Mouse (Mus musculus) T-cell, adult 2 months (primary cell): ENCODE measurements around the gene Adam19.
A peak's percentile ranks its signal among the peaks of the same experiment; 100 is the strongest.
"Not testable (repeated sequence)": the region's sequence is repeated elsewhere in the genome, so short reads cannot be mapped to it uniquely, and the experiment has no call there.

Experiments used
- DNase-seq: peaks from one replicate; pipeline ENCODE4 v3.0.0; 2022; ENCODE audit warnings: low spot score

Adam19 gene

GRCm38 (mm10) chr11:46131022-46131986 lies 75.5 kb downstream of the Adam19 start:
- DNase-seq, result no peak

GRCm38 (mm10) chr11:46134899-46135298 lies 79.1 kb downstream of the Adam19 start:
- DNase-seq, result no peak

GRCm38 (mm10) chr11:46143342-46143741 lies 87.5 kb downstream of the Adam19 start:
- DNase-seq, result no peak

- no peak for DNase-seq
Observed at GRCm38 (mm10) chr11:46145163-46145875, 89.5 kb downstream of the Adam19 start.

GRCm38 (mm10) chr11:46146619-46147018 lies 90.8 kb downstream of the Adam19 start:
- DNase-seq, result no peak

DNA sequence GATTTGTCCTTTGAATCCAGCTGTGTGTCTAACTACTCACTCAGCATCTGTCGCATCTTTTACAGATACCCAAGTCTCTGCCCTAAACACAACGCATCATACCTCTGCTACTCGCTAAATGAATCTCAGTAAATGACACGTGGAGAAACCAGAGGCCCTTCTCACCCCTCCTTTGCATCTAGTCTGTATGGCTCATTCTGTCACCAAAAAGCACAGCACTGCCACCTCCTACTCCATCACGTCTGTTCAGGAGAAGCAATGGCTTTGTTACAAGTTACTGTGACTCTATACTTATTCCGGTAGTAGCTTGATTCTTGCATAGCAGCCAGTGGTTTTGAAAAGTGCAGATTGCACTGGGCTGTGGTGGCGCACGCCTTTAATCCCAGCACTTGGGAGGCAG lies 101.2 kb downstream of the Adam19 start:
- DNase-seq, result no peak

DNA sequence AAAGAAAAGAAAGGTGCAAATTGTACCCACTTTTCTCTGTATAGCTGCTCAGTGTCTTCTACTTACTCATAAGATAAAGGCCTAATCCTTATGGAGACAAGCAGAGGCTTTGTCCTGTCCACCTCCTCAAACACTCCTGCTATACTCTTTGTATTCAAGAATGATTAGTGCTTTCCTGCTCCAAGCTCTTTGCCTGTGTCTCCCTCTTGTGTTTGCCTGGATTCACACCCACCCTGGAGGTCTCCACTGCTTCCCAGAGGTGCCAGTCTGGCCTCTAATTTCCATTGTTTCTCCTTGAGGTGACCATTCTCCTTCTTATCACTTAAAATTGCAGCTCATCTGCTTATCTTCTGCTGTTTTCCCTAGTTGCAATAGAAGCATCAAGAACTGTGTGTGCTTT lies 101.7 kb downstream of the Adam19 start:
- DNase-seq, result no peak

DNA sequence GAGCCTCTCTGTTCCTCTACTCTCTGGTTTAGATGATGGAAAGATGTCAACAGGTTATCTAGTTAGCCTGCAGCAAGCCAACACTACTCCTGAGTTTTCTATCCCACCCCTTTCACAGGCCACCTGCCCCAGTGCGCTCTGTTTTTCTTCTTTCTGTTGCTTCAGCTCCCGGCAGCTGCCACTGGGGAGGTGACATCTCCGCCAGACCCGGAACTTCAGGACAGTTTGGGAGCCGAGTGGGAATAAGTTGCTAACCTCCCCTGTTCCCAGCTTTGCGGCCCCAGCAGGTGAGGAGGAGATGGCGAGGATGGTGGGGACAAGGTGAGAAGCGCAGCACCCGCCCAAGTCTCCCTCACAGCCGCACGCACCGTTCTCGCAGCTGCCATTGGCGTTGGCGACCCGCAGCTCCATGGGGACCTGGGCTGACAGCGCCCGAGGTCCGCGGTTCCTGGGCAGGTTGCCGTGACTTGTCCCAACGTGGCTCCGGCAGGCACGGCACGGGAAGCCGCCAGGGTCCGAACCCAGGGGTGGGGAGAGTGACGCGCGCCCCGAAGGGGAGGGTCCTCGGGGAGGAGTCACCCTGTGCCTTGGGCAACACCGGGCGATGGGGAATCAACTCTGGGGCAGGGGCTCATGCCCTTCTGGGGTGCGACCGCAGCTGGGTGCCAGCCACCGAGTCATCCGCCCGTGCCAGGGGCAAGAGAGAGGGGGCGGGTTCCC lies 110.2 kb downstream of the Adam19 start, which contains the start of gene Nipal4:
Gene Nipal4, minus strand, starts transcription at position 643 of the 720 bp plus-strand sequence.
- peak; percentile 10 for DNase-seq

GRCm38 (mm10) chr11:46168506-46168905 lies 112.7 kb downstream of the Adam19 start:
- no peak for DNase-seq

DNA sequence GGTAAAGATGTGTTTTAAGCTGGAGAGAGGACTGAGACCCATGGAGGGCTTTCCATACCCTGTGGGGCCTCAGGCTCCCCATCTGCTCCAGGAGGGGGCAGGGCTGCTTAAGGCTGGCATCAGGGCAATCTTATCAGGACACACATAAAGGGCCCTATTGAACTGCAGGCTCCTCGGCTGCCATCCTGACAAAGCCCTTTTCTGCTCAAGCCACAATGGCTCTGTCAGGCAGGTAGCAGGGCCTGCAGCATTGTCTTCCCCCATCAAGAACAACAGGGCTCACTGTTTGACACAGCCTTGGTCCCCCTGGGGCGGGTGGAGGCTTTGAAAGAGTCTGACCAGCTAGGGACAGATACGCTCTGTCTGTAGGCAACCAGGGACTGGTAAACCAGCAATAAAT lies 114.1 kb downstream of the Adam19 start:
- no peak for DNase-seq

DNA sequence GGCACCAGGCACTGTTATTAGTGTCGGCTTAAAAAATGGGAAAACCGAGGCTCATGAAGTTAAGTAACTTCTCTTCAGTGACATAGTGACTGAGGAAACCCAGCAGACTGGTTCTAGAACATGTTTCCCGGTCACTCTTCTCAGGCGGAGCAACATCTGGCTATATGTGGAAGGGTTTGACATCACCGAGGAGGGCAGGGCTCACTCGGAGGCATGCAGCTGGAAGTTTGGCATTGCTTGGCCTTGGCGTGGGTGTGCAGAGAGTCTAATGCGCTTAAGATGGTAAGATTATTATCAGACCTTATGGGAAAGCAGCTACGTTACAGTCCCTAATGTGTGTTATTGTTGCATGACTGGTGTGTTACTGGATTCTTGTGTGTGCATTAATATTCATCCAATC lies 116.3 kb downstream of the Adam19 start:
- no peak for DNase-seq

GRCm38 (mm10) chr11:46176155-46176554 lies 120.4 kb downstream of the Adam19 start:
- no peak for DNase-seq

- no peak for DNase-seq
Observed at GRCm38 (mm10) chr11:46177246-46178043, 121.7 kb downstream of the Adam19 start.

- not testable (repeated sequence) for DNase-seq
Observed at GRCm38 (mm10) chr11:46182031-46182430, 126.2 kb downstream of the Adam19 start.

DNA sequence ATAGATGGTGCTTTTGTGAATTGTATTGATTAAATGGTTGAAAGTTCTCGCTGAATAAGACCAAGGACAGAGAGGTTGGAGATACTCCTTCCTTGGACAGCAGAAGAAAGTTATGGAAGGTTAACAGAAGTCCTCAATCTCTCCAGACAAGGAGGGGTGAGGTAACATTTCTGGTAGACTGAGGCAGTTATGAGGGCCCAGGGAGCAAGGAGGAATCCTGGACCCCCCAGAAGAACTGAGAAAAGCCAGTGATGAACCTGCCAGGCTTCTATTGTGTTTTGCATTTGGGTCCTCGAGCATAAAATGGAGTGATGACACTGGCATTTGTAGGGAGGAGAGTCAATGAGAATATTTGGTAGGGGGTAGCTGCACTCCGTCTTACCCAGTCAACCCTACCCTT lies 129.2 kb downstream of the Adam19 start:
- no peak for DNase-seq

GRCm38 (mm10) chr11:46185486-46185885 lies 129.7 kb downstream of the Adam19 start:
- no peak for DNase-seq

- DNase-seq, result no peak
Observed at GRCm38 (mm10) chr11:46188283-46188682, 132.5 kb downstream of the Adam19 start.

DNA sequence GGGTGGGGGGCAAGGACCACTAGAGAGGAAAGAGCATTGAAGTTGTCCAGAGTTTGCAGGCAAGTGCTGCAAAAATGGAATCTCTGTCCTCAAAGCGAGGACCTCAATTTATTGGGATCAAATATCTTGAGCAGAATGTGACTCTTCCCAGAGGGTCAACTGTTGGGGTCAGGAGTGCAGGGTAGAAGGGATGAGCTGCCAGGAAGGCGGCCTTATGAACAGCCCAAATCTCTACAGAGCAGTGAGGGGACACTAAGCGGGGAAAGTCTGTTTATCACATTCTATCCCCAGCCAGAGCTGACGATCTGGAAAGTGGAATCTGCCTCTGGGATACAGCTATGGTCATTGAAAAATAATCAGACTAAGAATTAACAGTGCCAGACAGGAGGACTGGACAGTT lies 138.4 kb downstream of the Adam19 start:
- no peak for DNase-seq
